Mouse (Mus musculus) forebrain, embryonic 14.5 days (tissue): Measurements from ENCODE around the gene Gm21258. TPM values are rescaled to one million over a fixed set of nuclear protein-coding genes. Genes with fewer than 3 reads are reported as not detected.
"Not testable (repeated sequence)": the region's sequence is repeated elsewhere in the genome, so short reads cannot be mapped to it uniquely, and the experiment has no call there.

Experiments used
- ATAC-seq: fragments of 200-750 bp; cut with Nextera tagmentation; 2 replicates; pipeline ENCODE4 v1.8.0; 2017; ENCODE audit warnings: mild to moderate bottlenecking, moderate library complexity
- DNase-seq: peaks from one replicate; pipeline ENCODE4 v3.0.0-alpha.2; 2015; ENCODE audit warnings: low spot score
- H3K27ac ChIP-seq: fragments of 300-500 bp; sonication (generic); 2 replicates; pipeline ENCODE4 v1.5.1; 2014; ENCODE audit warnings: low read depth, mild to moderate bottlenecking, control low read depth, low read length, moderate library complexity
- H3K27me3 ChIP-seq: fragments of 300-500 bp; sonication (generic); replicated peaks from 2 replicates; pipeline ENCODE4 v1.6.1; 2014; ENCODE audit warnings: low read length, control low read depth, mixed read lengths; ENCODE audit not compliant: control insufficient read depth, insufficient read depth
- H3K36me3 ChIP-seq: fragments of 300-500 bp; sonication (generic); 2 replicates; pipeline ENCODE4 v1.6.1; 2014; ENCODE audit warnings: low read length, control low read depth; ENCODE audit not compliant: control insufficient read depth, insufficient read depth
- H3K4me1 ChIP-seq: fragments of 300-500 bp; sonication (generic); 2 replicates; pipeline ENCODE4 v1.6.1; 2014; ENCODE audit warnings: antibody characterized with exemption, low read length, control low read depth; ENCODE audit not compliant: control insufficient read depth, insufficient read depth
- H3K4me2 ChIP-seq: fragments of 300-500 bp; sonication (generic); 2 replicates; pipeline ENCODE4 v1.6.1; 2014; ENCODE audit warnings: mild to moderate bottlenecking, control low read depth, low read length
- H3K4me3 ChIP-seq: fragments of 300-500 bp; sonication (generic); 2 replicates; pipeline ENCODE4 v1.5.1; 2014; ENCODE audit warnings: low read depth, low read length, control low read depth
- H3K9ac ChIP-seq: fragments of 300-500 bp; sonication (generic); 2 replicates; pipeline ENCODE4 v1.6.1; 2014; ENCODE audit warnings: mild to moderate bottlenecking, low read length, control low read depth, moderate library complexity
- H3K9me3 ChIP-seq: fragments of 300-500 bp; sonication (generic); replicated peaks from 2 replicates; pipeline ENCODE4 v1.6.1; 2016; ENCODE audit warnings: low read length, control low read depth, mixed read lengths; ENCODE audit not compliant: control insufficient read depth
- WGBS: fragments of 180-500 bp; shearing (Covaris S2); extraction: QIAGEN DNeasy Blood & Tissue Kit; methylation state at CpG from one replicate; pipeline ENCODE4 v1.1.7; 2014; 5-methylcytosine and 5-hydroxymethylcytosine counted together
- polyA plus RNA-seq: library from polyadenylated mRNA; unstranded; fragments of >200 nt; fragmentation: Nextera tagmentation; extraction: Ambion mirVana; gene quantifications from 2 replicates; pipeline ENCODE4 v1.2.1, GENCODE M21; 2014

Gm21258 gene
- polyA plus RNA-seq: not detected in 2 replicates

GRCm38 (mm10) chrY:52779740-52780139 lies at the start of gene Gm21258:
Gene Gm21258 (plus strand): TSS chrY:52780040.
- H3K4me1 ChIP-seq, H3K36me3 ChIP-seq, H3K27me3 ChIP-seq, DNase-seq, H3K4me2 ChIP-seq, H3K4me3 ChIP-seq, H3K9ac ChIP-seq, H3K27ac ChIP-seq, ATAC-seq, H3K9me3 ChIP-seq: not testable (repeated sequence)
- WGBS: no CpG with 5 or more reads among the region's 6 CpGs
